Mouse (Mus musculus) liver, adult 2 months (tissue): Measurements from ENCODE around the gene Gm49395. TPM values are rescaled to one million over a fixed set of nuclear protein-coding genes. Genes with fewer than 3 reads are reported as not detected.

Experiments used
- DNase-seq: peaks from one replicate; pipeline ENCODE4 v3.0.0-alpha.2; 2011; ENCODE audit warnings: low read depth, low spot score; ENCODE audit errors: extremely low read depth
- H3K27ac ChIP-seq: fragments of 200-500 bp; replicated peaks from 2 replicates; pipeline ENCODE4 v1.5.1; 2012; ENCODE audit warnings: low read depth, mild to moderate bottlenecking, control low read depth, inconsistent platforms, low read length; ENCODE audit not compliant: insufficient read depth
- H3K27me3 ChIP-seq: fragments of 200-500 bp; 2 replicates; pipeline ENCODE4 v1.6.1; 2012; ENCODE audit warnings: mild to moderate bottlenecking, moderate library complexity, low read length, inconsistent platforms; ENCODE audit not compliant: control insufficient read depth, insufficient read depth
- H3K36me3 ChIP-seq: fragments of 200-500 bp; 2 replicates; pipeline ENCODE4 v1.6.1; 2012; ENCODE audit warnings: low read length, inconsistent platforms; ENCODE audit not compliant: control insufficient read depth, insufficient read depth
- H3K4me1 ChIP-seq: fragments of 200-500 bp; 2 replicates; pipeline ENCODE4 v1.6.1; 2011; ENCODE audit warnings: low read length; ENCODE audit not compliant: control insufficient read depth, insufficient read depth
- H3K4me3 ChIP-seq: fragments of 200-500 bp; 2 replicates; pipeline ENCODE4 v1.5.1; 2011; ENCODE audit warnings: low read depth, mild to moderate bottlenecking, control low read depth, low read length, moderate library complexity; ENCODE audit not compliant: insufficient read depth
- H3K79me2 ChIP-seq: fragments of 200-500 bp; 2 replicates; pipeline ENCODE4 v1.6.1; 2012; ENCODE audit warnings: inconsistent platforms, mild to moderate bottlenecking, low read length, moderate library complexity; ENCODE audit not compliant: control insufficient read depth, insufficient read depth
- H3K9ac ChIP-seq: fragments of 200-500 bp; 2 replicates; pipeline ENCODE4 v1.6.1; 2012; ENCODE audit warnings: low read depth, mild to moderate bottlenecking, control low read depth, inconsistent platforms, low read length
- CTCF ChIP-seq: fragments of 200-500 bp; IDR thresholded peaks from 2 replicates; pipeline ENCODE4 v1.5.1; 2011; ENCODE audit warnings: low read depth, low read length, control low read depth
- POLR2A ChIP-seq: fragments of 200-500 bp; IDR thresholded peaks from 2 replicates; pipeline ENCODE4 v1.6.1; 2011; ENCODE audit warnings: low read length, control low read depth; ENCODE audit not compliant: insufficient read depth; ENCODE audit errors: extremely low read depth
- WGBS: fragments of 180-500 bp; shearing (Covaris S2); methylation state at CpG from one replicate; pipeline ENCODE4 v1.1.7; 2018; 5-methylcytosine and 5-hydroxymethylcytosine counted together
- polyA plus RNA-seq: library from polyadenylated mRNA; depleted of rRNA; stranded (reverse); fragments of >200 nt; gene quantifications from 2 replicates; pipeline ENCODE4 v1.2.3, GENCODE M21; 2012
- total RNA-seq: library from RNA; depleted of rRNA; stranded (reverse); fragments of >200 nt; gene quantifications from 2 replicates; pipeline ENCODE4 v1.2.3, GENCODE M21; 2014

Gene Gm49395
- total and polyA plus RNA-seq, 2 experiments = 1.6 TPM

GRCm38 (mm10) chr13:115067968-115068330, 33.8 kb downstream of the Gm49395 start:
- TF ChIP-seq CTCF (no peak), POLR2A (no peak)
- Histone ChIP-seq H3K4me1 (peaks cover 5% of the 10 kb centered on the region; the same call in 1 of the 2 replicates), H3K36me3 (no peaks in the 10 kb centered on the region), H3K4me3 (no peak overlapping the region), H3K79me2 (no peaks in the 10 kb centered on the region; the same call in 1 of the 2 replicates), H3K9ac (no peak overlapping the region), H3K27ac (no peak overlapping the region), H3K27me3 (no peaks in the 10 kb centered on the region)
- DNase-seq = no peak
- WGBS = 38% methylated on average over 1 of the region's 1 CpGs

GRCm38 (mm10) chr13:115067324-115067967, 34.3 kb downstream of the Gm49395 start:
- WGBS = 56% methylated on average over 4 of the region's 4 CpGs

GRCm38 (mm10) chr13:115057555-115057954, 44.2 kb downstream of the Gm49395 start:
- DNase-seq = no peak
- Histone ChIP-seq H3K4me3 (no peak overlapping the region), H3K36me3 (no peaks in the 10 kb centered on the region; the same call in 1 of the 2 replicates), H3K27me3 (no peaks in the 10 kb centered on the region), H3K79me2 (no peaks in the 10 kb centered on the region; the same call in 1 of the 2 replicates), H3K27ac (no peak overlapping the region), H3K9ac (no peak overlapping the region), H3K4me1 (no peaks in the 10 kb centered on the region; the same call in 1 of the 2 replicates)
- TF ChIP-seq CTCF = no peak
- no peak for TF ChIP-seq POLR2A
- WGBS = 73% methylated on average over 5 of the region's 5 CpGs

More at GRCm38 (mm10) chr13:115067324-115067967, 34.3 kb downstream of the Gm49395 start:
- Histone ChIP-seq H3K79me2 (no peaks in the 10 kb centered on the region; the same call in 1 of the 2 replicates), H3K4me3 (no peak overlapping the region), H3K27me3 (no peaks in the 10 kb centered on the region), H3K36me3 (no peaks in the 10 kb centered on the region), H3K27ac (no peak overlapping the region), H3K4me1 (peaks cover 5% of the 10 kb centered on the region; the same call in 1 of the 2 replicates), H3K9ac (no peak overlapping the region)
- DNase-seq = peak; percentile 52
- TF ChIP-seq CTCF (no peak), POLR2A (no peak)

GRCm38 (mm10) chr13:115054783-115055182, 46.9 kb downstream of the Gm49395 start:
- Histone ChIP-seq H3K27ac (peak overlapping the region; percentile 40; the same call in 1 of the 2 replicates), H3K36me3 (no peaks in the 10 kb centered on the region; the same call in 1 of the 2 replicates), H3K79me2 (no peaks in the 10 kb centered on the region; the same call in 1 of the 2 replicates), H3K4me3 (no peak overlapping the region), H3K9ac (no peak overlapping the region), H3K4me1 (no peaks in the 10 kb centered on the region; the same call in 1 of the 2 replicates), H3K27me3 (no peaks in the 10 kb centered on the region)
- peak; percentile 31 for DNase-seq
- TF ChIP-seq CTCF = no peak
- TF ChIP-seq POLR2A = no peak
- WGBS = 43% methylated on average over 9 of the region's 9 CpGs

GRCm38 (mm10) chr13:115052568-115052967, 49.2 kb downstream of the Gm49395 start:
- H3K79me2 ChIP-seq = no peaks in the 10 kb centered on the region; the same call in 1 of the 2 replicates
- WGBS = 93% methylated on average over 7 of the region's 7 CpGs
- no peak overlapping the region for H3K9ac ChIP-seq

More at GRCm38 (mm10) chr13:115052568-115052967, 49.2 kb downstream of the Gm49395 start:
- TF ChIP-seq CTCF (no peak), POLR2A (no peak)
- no peaks in the 10 kb centered on the region; the same call in 1 of the 2 replicates for H3K4me1 ChIP-seq
- DNase-seq = no peak
- no peaks in the 10 kb centered on the region for H3K27me3 ChIP-seq
- peaks cover 7% of the 10 kb centered on the region for H3K36me3 ChIP-seq
- no peak overlapping the region for H3K4me3 ChIP-seq
- no peak overlapping the region for H3K27ac ChIP-seq
